In genomic region chr9:90369568-90369967, GRCm38 (mm10) we compare ENCODE assay signal across 15 mouse cellular contexts.
A peak's percentile ranks its signal among the peaks of the same experiment; 100 is the strongest.
DNase-seq lines count a peak whose midpoint lies in the region; ATAC-seq lines count a peak whose summit lies in the region.
"Had no signal": no experiment of that assay in that cellular context is flagged by ENCODE, and none has a peak within 500 bp of the region (broad histone marks: within the 10 kb centered on the region; RNA-seq: fewer than 3 reads in every experiment).

No protein-coding gene starts in this region.

- no peak overlapping the region for H3K4me2 ChIP-seq in hindbrain, embryonic 15.5 days
- no peak overlapping the region for H3K4me2 ChIP-seq in midbrain, embryonic 14.5 days (ENCODE audit: low read length)
- H3K4me2 ChIP-seq in midbrain, embryonic 16.5 days (ENCODE audit: low read length), result no peak overlapping the region
- no peak overlapping the region for H3K4me2 ChIP-seq in heart, embryonic 12.5 days

- H3K9me3 ChIP-seq in hindbrain, embryonic 15.5 days, result no peaks in the 10 kb centered on the region
- no peaks in the 10 kb centered on the region for H3K9me3 ChIP-seq in hindbrain, embryonic 10.5 days
- H3K9me3 ChIP-seq in midbrain, embryonic 14.5 days (ENCODE audit: control insufficient read depth, low read length), result no peaks in the 10 kb centered on the region
- 0 out of 2 replicates have a peak, but pooled peaks cover 4% of the 10 kb centered on the region for H3K9me3 ChIP-seq in midbrain, embryonic 10.5 days (replicated peaks)
- no peaks in the 10 kb centered on the region for H3K9me3 ChIP-seq in midbrain, embryonic 16.5 days (replicated peaks; ENCODE audit: control insufficient read depth, low read length, poor library complexity, severe bottlenecking)
- H3K9me3 ChIP-seq in heart, embryonic 12.5 days (replicated peaks), result no peaks in the 10 kb centered on the region

- peak; percentile 86 for ATAC-seq in hindbrain, embryonic 15.5 days (ENCODE audit: low FRiP score, low read depth)
- ATAC-seq in midbrain, embryonic 14.5 days (ENCODE audit: low FRiP score, low TSS enrichment), result peak; percentile 43; the same call in 1 of the 2 replicates
- peak; percentile 75; the same call in 1 of the 2 replicates for ATAC-seq in midbrain, embryonic 16.5 days
- no peak for ATAC-seq in heart, embryonic 12.5 days (ENCODE audit: insufficient number of reproducible peaks, low FRiP score)
- ATAC-seq: intestine, embryonic 16.5 days had no signal

- H3K9ac ChIP-seq in hindbrain, embryonic 15.5 days, result no peak overlapping the region
- H3K9ac ChIP-seq in midbrain, embryonic 14.5 days (replicated peaks; ENCODE audit: low read length), result no peak overlapping the region
- no peak overlapping the region for H3K9ac ChIP-seq in midbrain, embryonic 16.5 days (ENCODE audit: low read depth, low read length)
- no peak overlapping the region for H3K9ac ChIP-seq in heart, embryonic 12.5 days

- 0 out of 2 replicates have a peak overlapping the region, but pooled peaks have one; percentile 45 for H3K27ac ChIP-seq in hindbrain, embryonic 15.5 days (replicated peaks)
- H3K27ac ChIP-seq in hindbrain, embryonic 10.5 days, result no peak overlapping the region
- H3K27ac ChIP-seq in midbrain, embryonic 14.5 days (replicated peaks; ENCODE audit: low read depth, low read length), result no peak overlapping the region
- H3K27ac ChIP-seq in midbrain, embryonic 10.5 days (replicated peaks), result no peak overlapping the region
- H3K27ac ChIP-seq in midbrain, embryonic 16.5 days (ENCODE audit: low read length), result no peak overlapping the region
- no peak overlapping the region for H3K27ac ChIP-seq in heart, embryonic 12.5 days (ENCODE audit: poor library complexity, severe bottlenecking)

- no peak overlapping the region for H3K4me3 ChIP-seq in hindbrain, embryonic 15.5 days
- no peak overlapping the region for H3K4me3 ChIP-seq in hindbrain, embryonic 10.5 days
- no peak overlapping the region for H3K4me3 ChIP-seq in midbrain, embryonic 14.5 days (replicated peaks; ENCODE audit: low read depth, low read length)
- no peak overlapping the region for H3K4me3 ChIP-seq in midbrain, embryonic 10.5 days
- H3K4me3 ChIP-seq in midbrain, embryonic 16.5 days (ENCODE audit: low read depth, low read length), result no peak overlapping the region
- no peak overlapping the region for H3K4me3 ChIP-seq in heart, embryonic 12.5 days

- DNase-seq in cerebellum, adult 8-10 months, result peak; percentile 12
- DNase-seq in cerebellum, adult 11-12 months, result no peak
- DNase-seq in hindbrain, embryonic 10.5 days (ENCODE audit: low spot score), result no peak
- peak; percentile 55 for DNase-seq in midbrain, embryonic 14.5 days
- DNase-seq in midbrain, embryonic 10.5 days (ENCODE audit: low spot score), result no peak
- DNase-seq: embryo, embryonic 11 days; heart, adult 11 months; heart, postnatal 10 days; kidney, postnatal 10 days; lung, adult 2 months; right cerebral cortex, adult 18-20 months had no signal

- H3K27me3 ChIP-seq in hindbrain, embryonic 15.5 days, result no peaks in the 10 kb centered on the region
- H3K27me3 ChIP-seq in hindbrain, embryonic 10.5 days (ENCODE audit: insufficient read depth, poor library complexity, severe bottlenecking), result no peaks in the 10 kb centered on the region
- no peaks in the 10 kb centered on the region for H3K27me3 ChIP-seq in midbrain, embryonic 14.5 days (ENCODE audit: control insufficient read depth, insufficient read depth, low read length)
- H3K27me3 ChIP-seq in midbrain, embryonic 10.5 days (ENCODE audit: low read depth, poor library complexity, severe bottlenecking), result no peaks in the 10 kb centered on the region
- H3K27me3 ChIP-seq in midbrain, embryonic 16.5 days (ENCODE audit: control insufficient read depth, insufficient read depth, low read depth, low read length), result no peaks in the 10 kb centered on the region
- H3K27me3 ChIP-seq in heart, embryonic 12.5 days (replicated peaks), result no peaks in the 10 kb centered on the region

- H3K4me1 ChIP-seq in hindbrain, embryonic 15.5 days (replicated peaks), result no peaks in the 10 kb centered on the region
- no peaks in the 10 kb centered on the region for H3K4me1 ChIP-seq in hindbrain, embryonic 10.5 days (replicated peaks)
- no peaks in the 10 kb centered on the region for H3K4me1 ChIP-seq in midbrain, embryonic 14.5 days (ENCODE audit: control insufficient read depth, insufficient read depth, low read length)
- no peaks in the 10 kb centered on the region for H3K4me1 ChIP-seq in midbrain, embryonic 10.5 days
- H3K4me1 ChIP-seq in midbrain, embryonic 16.5 days (ENCODE audit: control insufficient read depth, insufficient read depth, low read length), result no peaks in the 10 kb centered on the region
- no peaks in the 10 kb centered on the region for H3K4me1 ChIP-seq in heart, embryonic 12.5 days (replicated peaks)

- no peaks in the 10 kb centered on the region for H3K36me3 ChIP-seq in hindbrain, embryonic 15.5 days
- H3K36me3 ChIP-seq in hindbrain, embryonic 10.5 days, result no peaks in the 10 kb centered on the region
- H3K36me3 ChIP-seq in midbrain, embryonic 14.5 days (ENCODE audit: control insufficient read depth, insufficient read depth, low read length), result no peaks in the 10 kb centered on the region
- H3K36me3 ChIP-seq in midbrain, embryonic 10.5 days, result no peaks in the 10 kb centered on the region
- H3K36me3 ChIP-seq in midbrain, embryonic 16.5 days (ENCODE audit: control insufficient read depth, insufficient read depth, low read length), result no peaks in the 10 kb centered on the region
- no peaks in the 10 kb centered on the region for H3K36me3 ChIP-seq in heart, embryonic 12.5 days

- WGBS in hindbrain, embryonic 15.5 days, result 43% methylated on average over 2 of the region's 2 CpGs
- WGBS in hindbrain, embryonic 10.5 days, result 86% methylated on average over 2 of the region's 2 CpGs
- WGBS in midbrain, embryonic 14.5 days, result 63% methylated on average over 2 of the region's 2 CpGs
- WGBS in midbrain, embryonic 10.5 days, result 89% methylated on average over 2 of the region's 2 CpGs
- 47% methylated on average over 2 of the region's 2 CpGs for WGBS in midbrain, embryonic 16.5 days
- WGBS in heart, embryonic 12.5 days, result 71% methylated on average over 2 of the region's 2 CpGs

Comparison
In these comparisons a context has a peak if more than half of its experiments do, and no peak if none do; other contexts are left out.
1. DNase-seq: peak in cerebellum, adult 8-10 months (single experiment) and midbrain, embryonic 14.5 days (single experiment); none in cerebellum, adult 11-12 months (single experiment), hindbrain, embryonic 10.5 days (single experiment) and midbrain, embryonic 10.5 days (single experiment).